In the genomic region with DNA sequence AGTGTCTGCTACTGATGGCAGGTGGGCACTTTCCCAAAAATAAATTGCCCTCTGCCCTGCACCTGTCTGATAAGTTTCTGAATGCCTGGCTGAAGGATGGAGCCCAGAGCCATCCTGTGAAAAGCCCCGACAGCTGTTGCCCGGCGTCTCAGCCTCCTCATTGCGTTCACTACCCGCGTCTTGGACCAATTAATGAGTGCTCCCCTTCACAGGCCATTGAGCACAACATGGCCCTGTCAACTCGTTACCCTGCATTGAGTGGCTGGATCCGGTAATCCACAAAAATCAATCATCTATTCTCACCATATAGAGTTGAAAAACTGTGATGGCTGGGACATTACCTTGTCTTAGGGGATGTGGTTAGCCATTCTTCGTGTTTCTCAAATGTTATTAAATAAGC, we compare ENCODE assay signal across 20 mouse cellular contexts.
A peak's percentile ranks its signal among the peaks of the same experiment; 100 is the strongest.
DNase-seq lines count a peak whose midpoint lies in the region; ATAC-seq and TF ChIP-seq lines count a peak whose summit lies in the region.
"Had no signal": no experiment of that assay in that cellular context is flagged by ENCODE, and none has a peak within 500 bp of the region (broad histone marks: within the 10 kb centered on the region; RNA-seq: fewer than 3 reads in every experiment).

No protein-coding gene starts in this region.

- DNase-seq in forebrain, embryonic 10.5 days (ENCODE audit: extremely low spot score, low spot score), result peak; percentile 31
- DNase-seq in forebrain, postnatal 0 days, result no peak
- peak; percentile 51 for DNase-seq in forebrain, embryonic 14.5 days (ENCODE audit: low spot score)
- no peak for DNase-seq in left cerebral cortex, postnatal 25 days (ENCODE audit: low spot score in 2 of 2)
- DNase-seq: cerebellum, adult 18-20 months; cerebellum, postnatal 14 days; gastrocnemius, postnatal 25 days; heart, adult 2 months; kidney, adult 18-20 months; kidney, postnatal 4 days; liver, embryonic 13.5 days; lung, adult 2 months; lung, postnatal 14 days had no signal

- peaks cover 13% of the 10 kb centered on the region for H3K4me1 ChIP-seq in forebrain, embryonic 10.5 days
- H3K4me1 ChIP-seq in forebrain, postnatal 0 days (ENCODE audit: insufficient read depth), result no peaks in the 10 kb centered on the region
- peaks cover 20% of the 10 kb centered on the region for H3K4me1 ChIP-seq in hindbrain, embryonic 15.5 days (replicated peaks)
- H3K4me1 ChIP-seq in hindbrain, embryonic 12.5 days, result peaks cover 13% of the 10 kb centered on the region; the same call in 1 of the 2 replicates
- peaks cover 5% of the 10 kb centered on the region for H3K4me1 ChIP-seq in forebrain, embryonic 14.5 days (ENCODE audit: control insufficient read depth, insufficient read depth, low read length)
- H3K4me1 ChIP-seq in neural tube, embryonic 15.5 days, result peaks cover 30% of the 10 kb centered on the region
- H3K4me1 ChIP-seq: heart, embryonic 13.5 days; liver, embryonic 13.5 days had no signal

- H3K27ac ChIP-seq in forebrain, embryonic 10.5 days, result no peak overlapping the region
- no peak overlapping the region for H3K27ac ChIP-seq in forebrain, postnatal 0 days (ENCODE audit: low read depth, low read length)
- peak overlapping the region; percentile 45; the same call in 1 of the 2 replicates for H3K27ac ChIP-seq in hindbrain, embryonic 15.5 days (replicated peaks)
- no peak overlapping the region for H3K27ac ChIP-seq in hindbrain, embryonic 12.5 days
- no peak overlapping the region for H3K27ac ChIP-seq in forebrain, embryonic 14.5 days (ENCODE audit: low read depth, low read length)
- H3K27ac ChIP-seq in neural tube, embryonic 15.5 days (replicated peaks), result 0 out of 2 replicates have a peak overlapping the region, but pooled peaks have one; percentile 54
- H3K27ac ChIP-seq: heart, adult 2 months; heart, embryonic 13.5 days; liver, embryonic 13.5 days had no signal

- ATAC-seq in forebrain, postnatal 0 days, result no peak
- no peak for ATAC-seq in hindbrain, embryonic 15.5 days (ENCODE audit: low FRiP score, low read depth)
- no peak for ATAC-seq in hindbrain, embryonic 12.5 days (ENCODE audit: low FRiP score)
- ATAC-seq in forebrain, embryonic 14.5 days, result peak; percentile 78
- peak; percentile 55; the same call in 1 of the 2 replicates for ATAC-seq in neural tube, embryonic 15.5 days (ENCODE audit: low FRiP score)
- ATAC-seq: inflammation-experienced regulatory T-cells, adult 6 months; Patski had no signal

- H3K4me3 ChIP-seq in forebrain, embryonic 10.5 days, result no peak overlapping the region
- no peak overlapping the region for H3K4me3 ChIP-seq in forebrain, postnatal 0 days (ENCODE audit: low read depth, low read length)
- H3K4me3 ChIP-seq in hindbrain, embryonic 15.5 days, result no peak overlapping the region
- H3K4me3 ChIP-seq in hindbrain, embryonic 12.5 days, result no peak overlapping the region
- H3K4me3 ChIP-seq in forebrain, embryonic 14.5 days (ENCODE audit: low read depth, low read length), result no peak overlapping the region
- no peak overlapping the region for H3K4me3 ChIP-seq in neural tube, embryonic 15.5 days (replicated peaks)
- H3K4me3 ChIP-seq: heart, adult 2 months; heart, embryonic 13.5 days; liver, embryonic 13.5 days; midbrain, embryonic 15.5 days had no signal

- no peak overlapping the region for H3K4me2 ChIP-seq in forebrain, postnatal 0 days (ENCODE audit: low read depth)
- H3K4me2 ChIP-seq in hindbrain, embryonic 15.5 days, result no peak overlapping the region
- no peak overlapping the region for H3K4me2 ChIP-seq in hindbrain, embryonic 12.5 days (replicated peaks)
- H3K4me2 ChIP-seq in forebrain, embryonic 14.5 days (ENCODE audit: low read length), result no peak overlapping the region
- H3K4me2 ChIP-seq in neural tube, embryonic 15.5 days, result no peak overlapping the region
- H3K4me2 ChIP-seq: heart, embryonic 13.5 days; liver, embryonic 13.5 days; midbrain, embryonic 15.5 days had no signal

- no peaks in the 10 kb centered on the region for H3K36me3 ChIP-seq in forebrain, embryonic 10.5 days (replicated peaks)
- no peaks in the 10 kb centered on the region for H3K36me3 ChIP-seq in forebrain, postnatal 0 days (ENCODE audit: insufficient read depth)
- H3K36me3 ChIP-seq in hindbrain, embryonic 15.5 days, result no peaks in the 10 kb centered on the region
- no peaks in the 10 kb centered on the region for H3K36me3 ChIP-seq in hindbrain, embryonic 12.5 days
- no peaks in the 10 kb centered on the region for H3K36me3 ChIP-seq in forebrain, embryonic 14.5 days (ENCODE audit: control insufficient read depth, insufficient read depth, low read length)
- H3K36me3 ChIP-seq in neural tube, embryonic 15.5 days, result no peaks in the 10 kb centered on the region
- H3K36me3 ChIP-seq: heart, embryonic 13.5 days; liver, embryonic 13.5 days; midbrain, embryonic 15.5 days had no signal

- 35% methylated on average over 9 of the region's 9 CpGs for WGBS in forebrain, embryonic 10.5 days
- WGBS in forebrain, postnatal 0 days, result 17% methylated on average over 9 of the region's 9 CpGs
- WGBS in hindbrain, embryonic 15.5 days, result 34% methylated on average over 9 of the region's 9 CpGs
- 39% methylated on average over 9 of the region's 9 CpGs for WGBS in hindbrain, embryonic 12.5 days
- WGBS in forebrain, embryonic 14.5 days, result 9% methylated on average over 9 of the region's 9 CpGs
- WGBS in neural tube, embryonic 15.5 days, result 31% methylated on average over 9 of the region's 9 CpGs

- H3K27me3 ChIP-seq in forebrain, embryonic 10.5 days (ENCODE audit: poor library complexity, severe bottlenecking), result no peaks in the 10 kb centered on the region
- H3K27me3 ChIP-seq in forebrain, postnatal 0 days (ENCODE audit: insufficient read depth, low read length), result no peaks in the 10 kb centered on the region
- no peaks in the 10 kb centered on the region for H3K27me3 ChIP-seq in hindbrain, embryonic 15.5 days
- no peaks in the 10 kb centered on the region for H3K27me3 ChIP-seq in hindbrain, embryonic 12.5 days
- no peaks in the 10 kb centered on the region for H3K27me3 ChIP-seq in forebrain, embryonic 14.5 days (replicated peaks; ENCODE audit: control insufficient read depth, insufficient read depth, low read length)
- no peaks in the 10 kb centered on the region for H3K27me3 ChIP-seq in neural tube, embryonic 15.5 days (replicated peaks)
- H3K27me3 ChIP-seq: heart, embryonic 13.5 days; liver, embryonic 13.5 days; midbrain, embryonic 15.5 days had no signal

- intact Hi-C loops in left cerebral cortex, postnatal 25 days (cut with DNase I), result no loop called here

- H3K9me3 ChIP-seq in forebrain, embryonic 10.5 days, result no peaks in the 10 kb centered on the region
- H3K9me3 ChIP-seq in forebrain, postnatal 0 days (ENCODE audit: low read length), result no peaks in the 10 kb centered on the region
- H3K9me3 ChIP-seq in hindbrain, embryonic 15.5 days, result no peaks in the 10 kb centered on the region
- H3K9me3 ChIP-seq in hindbrain, embryonic 12.5 days (replicated peaks), result no peaks in the 10 kb centered on the region
- H3K9me3 ChIP-seq in forebrain, embryonic 14.5 days (replicated peaks; ENCODE audit: control insufficient read depth, low read length), result no peaks in the 10 kb centered on the region
- H3K9me3 ChIP-seq in neural tube, embryonic 15.5 days (replicated peaks), result no peaks in the 10 kb centered on the region
- H3K9me3 ChIP-seq: heart, embryonic 13.5 days; liver, embryonic 13.5 days; midbrain, embryonic 15.5 days had no signal

- no peak for TF ChIP-seq CTCF in forebrain, postnatal 0 days (IDR thresholded peaks at IDR 0.05; ENCODE audit: low read depth)

- no peak overlapping the region for H3K9ac ChIP-seq in forebrain, postnatal 0 days
- H3K9ac ChIP-seq in hindbrain, embryonic 15.5 days, result no peak overlapping the region
- H3K9ac ChIP-seq in hindbrain, embryonic 12.5 days, result no peak overlapping the region
- H3K9ac ChIP-seq in forebrain, embryonic 14.5 days (ENCODE audit: low read length), result no peak overlapping the region
- no peak overlapping the region for H3K9ac ChIP-seq in neural tube, embryonic 15.5 days (replicated peaks)
- H3K9ac ChIP-seq: heart, embryonic 13.5 days; liver, embryonic 13.5 days; midbrain, embryonic 15.5 days had no signal

Comparison
In these comparisons a context has a peak if more than half of its experiments do, and no peak if none do; other contexts are left out.
1. DNase-seq: peak in forebrain, embryonic 10.5 days (single experiment) and forebrain, embryonic 14.5 days (single experiment); none in forebrain, postnatal 0 days (single experiment) and left cerebral cortex, postnatal 25 days (0 of 2).
2. H3K27ac ChIP-seq: peak in hindbrain, embryonic 15.5 days (single experiment) and neural tube, embryonic 15.5 days (single experiment); none in forebrain, embryonic 10.5 days (single experiment), forebrain, postnatal 0 days (single experiment), hindbrain, embryonic 12.5 days (single experiment) and forebrain, embryonic 14.5 days (single experiment).
3. ATAC-seq: peak in forebrain, embryonic 14.5 days (single experiment) and neural tube, embryonic 15.5 days (single experiment); none in forebrain, postnatal 0 days (single experiment), hindbrain, embryonic 15.5 days (single experiment) and hindbrain, embryonic 12.5 days (single experiment).